Mouse (Mus musculus) olfactory bulb, adult 2 months (tissue): ENCODE data around the gene 4933427D14Rik.

Experiments
- CTCF ChIP-seq: fragments of 200-500 bp; IDR thresholded peaks from 2 replicates; pipeline ENCODE4 v1.5.1; 2012; ENCODE audit warnings: low read depth, mild to moderate bottlenecking, low read length, moderate library complexity; ENCODE audit not compliant: insufficient read depth
- POLR2A ChIP-seq: fragments of 200-500 bp; IDR thresholded peaks from 2 replicates; pipeline ENCODE4 v1.6.1; 2012; ENCODE audit warnings: mild to moderate bottlenecking, low read depth, low read length, moderate library complexity; ENCODE audit not compliant: insufficient read depth

DNA sequence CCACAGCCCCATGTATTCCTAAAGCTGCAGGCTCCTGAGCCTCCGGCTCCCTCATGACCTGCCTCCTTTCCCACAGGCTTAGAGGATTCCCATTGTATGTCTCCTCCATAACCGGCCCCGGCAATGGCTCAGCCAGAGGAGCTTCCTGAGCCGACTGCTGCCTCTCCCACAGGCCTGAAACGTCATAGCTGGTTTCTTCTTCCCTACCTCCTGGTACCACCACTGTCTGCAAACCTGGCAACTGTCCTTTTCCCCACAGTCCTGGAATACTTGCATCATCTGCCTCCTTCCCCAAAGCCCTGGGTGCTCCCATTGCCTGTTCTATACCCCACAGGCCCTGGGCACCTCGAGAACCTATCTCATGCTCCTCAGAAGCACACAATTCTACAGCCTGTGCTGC is 2.0 kb downstream of the 4933427D14Rik start:
- TF ChIP-seq CTCF = no peak
- TF ChIP-seq POLR2A = no peak
